Mouse (Mus musculus): ENCODE measurements at regions not wholly inside any gene's neighbourhood (a gene's known extent, or its start where the extent isn't known, plus 50 kb on each side); places are given as distances from the start of the nearest gene placed in this dataset.

- TF ChIP-seq ZC3H11A (IDR thresholded peaks at IDR 0.05; ENCODE audit: low read depth, low read length), result no peak
- no peak for TF ChIP-seq POLR2A (IDR thresholded peaks at IDR 0.05; ENCODE audit: control insufficient read depth in 1 of 2, insufficient read depth in 1 of 2, low read depth in 1 of 2, low read length in 2 of 2, poor library complexity in 1 of 2)
- TF ChIP-seq NELFE (IDR thresholded peaks at IDR 0.05; ENCODE audit: low read depth, low read length), result no peak
These were observed 197.1 kb upstream of the Kit start for GRCm38 (mm10) chr5:75377311-75378300.

All from MEL (cell line).